Mouse (Mus musculus) frontal cortex, adult 2 months (tissue): ENCODE results near the gene Zfp239. TPM values are rescaled to one million over a fixed set of nuclear protein-coding genes. Genes with fewer than 3 reads are reported as not detected.
A peak's percentile ranks its signal among the peaks of the same experiment; 100 is the strongest.

Source experiments
- DNase-seq, 2 experiments: peaks; one replicate each; pipeline ENCODE4 v3.0.0; 2022; ENCODE audit warnings: low spot score in 1 of 2; ENCODE audit errors: extremely low spot score in 1 of 2
- polyA plus RNA-seq: library from polyadenylated mRNA; depleted of rRNA; stranded (reverse); fragments of >200 nt; gene quantifications from 2 replicates; pipeline ENCODE4 v1.2.3, GENCODE M21; 2012

Zfp239 gene
- polyA plus RNA-seq, 1 experiment, result 26.8 TPM

- DNase-seq, result peak; percentile 90 to 95
Observed at GRCm38 (mm10) chr6:117878700-117879407, 17.0 kb downstream of the Zfp239 start.

GRCm38 (mm10) chr6:117879408-117880115 is 17.7 kb downstream of the Zfp239 start:
- peak; percentile 97 to 100 for DNase-seq

- no peak for DNase-seq
Observed at GRCm38 (mm10) chr6:117880394-117880838, 18.5 kb downstream of the Zfp239 start.

GRCm38 (mm10) chr6:117881229-117881628 is 19.3 kb downstream of the Zfp239 start:
- no peak for DNase-seq

- DNase-seq, result no peak
Observed at GRCm38 (mm10) chr6:117881997-117882396, 20.1 kb downstream of the Zfp239 start.

GRCm38 (mm10) chr6:117885943-117886342 is 24.0 kb downstream of the Zfp239 start:
- DNase-seq, result no peak

- DNase-seq, result no peak
Observed at GRCm38 (mm10) chr6:117888032-117888431, 26.1 kb downstream of the Zfp239 start.

- DNase-seq, result no peak
Observed at GRCm38 (mm10) chr6:117888642-117889096, 26.8 kb downstream of the Zfp239 start.

- DNase-seq, result no peak
Observed at GRCm38 (mm10) chr6:117890257-117890656, 28.4 kb downstream of the Zfp239 start.

GRCm38 (mm10) chr6:117891369-117892160 is 29.7 kb downstream of the Zfp239 start:
- no peak for DNase-seq

- DNase-seq, result no peak
Observed at GRCm38 (mm10) chr6:117892386-117892785, 30.5 kb downstream of the Zfp239 start.

- DNase-seq, result no peak
Observed at GRCm38 (mm10) chr6:117893435-117893834, 31.5 kb downstream of the Zfp239 start.

GRCm38 (mm10) chr6:117897800-117898199 is 35.9 kb downstream of the Zfp239 start:
- no peak for DNase-seq

GRCm38 (mm10) chr6:117900126-117901080 is 38.5 kb downstream of the Zfp239 start, which contains the start of gene Hnrnpf:
Gene Hnrnpf, plus strand, starts transcription at chr6:117900324.
- DNase-seq, result peak; percentile 29 to 53

- DNase-seq, result no peak
Observed at GRCm38 (mm10) chr6:117901510-117902402, 39.9 kb downstream of the Zfp239 start.

- no peak for DNase-seq
Observed at GRCm38 (mm10) chr6:117902556-117902955, 40.7 kb downstream of the Zfp239 start.

- no peak for DNase-seq
Observed at GRCm38 (mm10) chr6:117903836-117904235, 41.9 kb downstream of the Zfp239 start.

GRCm38 (mm10) chr6:117905260-117905930 is 43.5 kb downstream of the Zfp239 start:
- DNase-seq, result no peak
